Mouse (Mus musculus): ENCODE results near the gene Rpap3.

- no peak for TF ChIP-seq POLR2A (IDR thresholded peaks at IDR 0.05; ENCODE audit: insufficient read length, low read depth)
- TF ChIP-seq TCF12 (IDR thresholded peaks at IDR 0.05; ENCODE audit: insufficient read depth, poor library complexity, severe bottlenecking) = no peak
- no peak for TF ChIP-seq E2F4 (IDR thresholded peaks at IDR 0.05; ENCODE audit: insufficient read depth)
- no peak for TF ChIP-seq POLR2AphosphoS2 (IDR thresholded peaks at IDR 0.05; ENCODE audit: insufficient read length, low read depth)
- TF ChIP-seq MAX (IDR thresholded peaks at IDR 0.05; ENCODE audit: low read depth) = no peak
- TF ChIP-seq MYOG (IDR thresholded peaks at IDR 0.05; ENCODE audit: control insufficient read depth in 1 of 3, insufficient read depth in 1 of 3, insufficient read length in 2 of 3, low read depth in 2 of 3) = no peak
These were observed 46.9 kb downstream of the Rpap3 start for GRCm38 (mm10) chr15:97658755-97659116.

Data from myocyte (in vitro differentiated cells).